Mouse (Mus musculus) MEL (cell line): Measurements from ENCODE around the gene Pbp2. TPM values are rescaled to one million over a fixed set of nuclear protein-coding genes. Genes with fewer than 3 reads are reported as not detected.

Experiments used
- DNase-seq: peaks from one replicate; pipeline ENCODE4 v3.0.0; 2011; ENCODE audit warnings: low read depth, low spot score
- H3K27ac ChIP-seq: 2 replicates; pipeline ENCODE4 v1.5.1; 2012; ENCODE audit warnings: low read depth, mild to moderate bottlenecking, control low read depth, low read length, moderate library complexity; ENCODE audit not compliant: control insufficient read depth
- H3K27me3 ChIP-seq, 2 experiments: fragments of 150-350 bp in 1 of 2; sonication (generic) in 1 of 2; 2 replicates each; pipeline ENCODE4 v1.6.1; 2012; ENCODE audit warnings: low read length in 2 of 2, mild to moderate bottlenecking in 2 of 2, improper control_type of control experiment in 1 of 2, moderate library complexity in 1 of 2; ENCODE audit not compliant: insufficient read depth in 2 of 2, control insufficient read depth in 1 of 2
- H3K36me3 ChIP-seq, 2 experiments: 2 replicates each; pipeline ENCODE4 v1.6.1; 2012 to 2014; ENCODE audit warnings: low read length in 2 of 2, improper control_type of control experiment in 1 of 2, inconsistent platforms in 1 of 2, mild to moderate bottlenecking in 1 of 2; ENCODE audit not compliant: insufficient read depth in 2 of 2, control insufficient read depth in 1 of 2
- H3K4me1 ChIP-seq, 2 experiments: fragments of 150-350 bp in 1 of 2; sonication (generic) in 1 of 2; 2 replicates each; pipeline ENCODE4 v1.6.1; 2012; ENCODE audit warnings: low read length in 2 of 2, improper control_type of control experiment in 1 of 2, mild to moderate bottlenecking in 1 of 2; ENCODE audit not compliant: insufficient read depth in 2 of 2, control insufficient read depth in 1 of 2
- H3K4me3 ChIP-seq, 2 experiments: fragments of 150-350 bp in 1 of 2; sonication (generic) in 1 of 2; 2 replicates each; pipeline ENCODE4 v1.5.1; 2012; ENCODE audit warnings: low read depth in 2 of 2, low read length in 2 of 2, mild to moderate bottlenecking in 2 of 2, moderate library complexity in 2 of 2, control low read depth in 1 of 2, improper control_type of control experiment in 1 of 2; ENCODE audit not compliant: control insufficient read depth in 1 of 2, insufficient read depth in 1 of 2
- H3K79me2 ChIP-seq: 2 replicates; pipeline ENCODE4 v1.6.1; 2012; ENCODE audit warnings: mild to moderate bottlenecking, low read length, moderate library complexity; ENCODE audit not compliant: control insufficient read depth, poor library complexity, insufficient read depth
- H3K9ac ChIP-seq: 2 replicates; pipeline ENCODE4 v1.6.1; 2012; ENCODE audit warnings: low read depth, mild to moderate bottlenecking, control low read depth, low read length, moderate library complexity; ENCODE audit not compliant: control insufficient read depth, poor library complexity, severe bottlenecking
- H3K9me3 ChIP-seq: fragments of 150-350 bp; sonication (generic); replicated peaks from 2 replicates; pipeline ENCODE4 v1.6.1; 2012; ENCODE audit warnings: mild to moderate bottlenecking, low read length, improper control_type of control experiment, moderate library complexity; ENCODE audit not compliant: insufficient read depth
- CHD1 ChIP-seq: IDR thresholded peaks from 2 replicates; pipeline ENCODE4 v1.6.1; 2012; ENCODE audit warnings: low read depth, mild to moderate bottlenecking, inconsistent platforms, low read length, improper control_type of control experiment
- E2F4 ChIP-seq: IDR thresholded peaks from 2 replicates; pipeline ENCODE4 v1.6.1; 2011; ENCODE audit warnings: low read depth, low read length, improper control_type of control experiment, borderline replicate concordance
- EP300 ChIP-seq, 2 experiments: IDR thresholded peaks; 2 replicates each; pipeline ENCODE4 v1.6.1; 2011; ENCODE audit warnings: improper control_type of control experiment in 2 of 2, low read length in 2 of 2, low read depth in 1 of 2, mild to moderate bottlenecking in 1 of 2
- ETS1 ChIP-seq: IDR thresholded peaks from 2 replicates; pipeline ENCODE4 v1.6.1; 2012; ENCODE audit warnings: low read depth, mild to moderate bottlenecking, inconsistent platforms, low read length, improper control_type of control experiment, moderate library complexity
- GABPA ChIP-seq: IDR thresholded peaks from 2 replicates; pipeline ENCODE4 v1.6.1; 2012; ENCODE audit warnings: low read depth, mild to moderate bottlenecking, inconsistent platforms, low read length, improper control_type of control experiment, moderate library complexity
- GATA1 ChIP-seq: IDR thresholded peaks from 2 replicates; pipeline ENCODE4 v1.6.1; 2011; ENCODE audit warnings: low read depth, low read length, improper control_type of control experiment
- KAT2A ChIP-seq: conservative IDR thresholded peaks from 2 replicates; pipeline ENCODE4 v1.6.1; 2012; ENCODE audit warnings: low read depth, low read length, improper control_type of control experiment, inconsistent platforms
- MAFK ChIP-seq: IDR thresholded peaks from 2 replicates; pipeline ENCODE4 v1.6.1; 2011; ENCODE audit warnings: low read depth, mild to moderate bottlenecking, low read length, improper control_type of control experiment, borderline replicate concordance
- MEF2A ChIP-seq: IDR thresholded peaks from 2 replicates; pipeline ENCODE4 v1.6.1; 2014; ENCODE audit warnings: low read depth, mild to moderate bottlenecking, inconsistent platforms, low read length, improper control_type of control experiment; ENCODE audit not compliant: poor library complexity, insufficient replicate concordance, severe bottlenecking; ENCODE audit errors: extremely low read depth
- MXI1 ChIP-seq: IDR thresholded peaks from 2 replicates; pipeline ENCODE4 v1.6.1; 2011; ENCODE audit warnings: mild to moderate bottlenecking, low read depth, low read length, improper control_type of control experiment
- MYB ChIP-seq: IDR thresholded peaks from 2 replicates; pipeline ENCODE4 v1.6.1; 2011; ENCODE audit warnings: mild to moderate bottlenecking, low read depth, low read length, improper control_type of control experiment
- MYC ChIP-seq: IDR thresholded peaks from 2 replicates; pipeline ENCODE4 v1.6.1; 2011; ENCODE audit warnings: low read depth, mild to moderate bottlenecking, low read length, improper control_type of control experiment, moderate library complexity
- NELFE ChIP-seq: IDR thresholded peaks from 2 replicates; pipeline ENCODE4 v1.6.1; 2011; ENCODE audit warnings: low read depth, low read length, improper control_type of control experiment
- NRF1 ChIP-seq: IDR thresholded peaks from 2 replicates; pipeline ENCODE4 v1.6.1; 2014; ENCODE audit warnings: low read depth, mild to moderate bottlenecking, inconsistent platforms, low read length, improper control_type of control experiment, moderate library complexity; ENCODE audit not compliant: poor library complexity, insufficient read depth, severe bottlenecking
- POLR2A ChIP-seq, 2 experiments: IDR thresholded peaks; 2 replicates each; pipeline ENCODE4 v1.6.1; 2011 to 2012; ENCODE audit warnings: low read length in 2 of 2, mild to moderate bottlenecking in 2 of 2, control low read depth in 1 of 2, improper control_type of control experiment in 1 of 2, low read depth in 1 of 2, moderate library complexity in 1 of 2; ENCODE audit not compliant: control insufficient read depth in 1 of 2, insufficient read depth in 1 of 2, poor library complexity in 1 of 2
- POLR2AphosphoS2 ChIP-seq: IDR thresholded peaks from 2 replicates; pipeline ENCODE4 v1.6.1; 2011; ENCODE audit warnings: low read length, improper control_type of control experiment
- POLR2AphosphoS5 ChIP-seq: IDR thresholded peaks from 2 replicates; pipeline ENCODE4 v1.6.1; 2012; ENCODE audit warnings: low read depth, borderline replicate concordance, mild to moderate bottlenecking, inconsistent platforms, low read length, moderate library complexity, mixed read lengths
- RCOR1 ChIP-seq: IDR thresholded peaks from 2 replicates; pipeline ENCODE4 v1.6.1; 2012; ENCODE audit warnings: low read depth, mild to moderate bottlenecking, inconsistent platforms, low read length, improper control_type of control experiment
- SIN3A ChIP-seq: IDR thresholded peaks from 2 replicates; pipeline ENCODE4 v1.6.1; 2012; ENCODE audit warnings: low read length, improper control_type of control experiment, inconsistent platforms
- TAL1 ChIP-seq: IDR thresholded peaks from 2 replicates; pipeline ENCODE4 v1.6.1; 2012; ENCODE audit warnings: mild to moderate bottlenecking, inconsistent platforms, low read length, moderate library complexity, mixed read lengths
- TCF12 ChIP-seq: IDR thresholded peaks from 2 replicates; pipeline ENCODE4 v1.6.1; 2014; ENCODE audit warnings: low read depth, mild to moderate bottlenecking, inconsistent platforms, low read length, improper control_type of control experiment, moderate library complexity
- USF1 ChIP-seq: IDR thresholded peaks from 2 replicates; pipeline ENCODE4 v1.6.1; 2014; ENCODE audit warnings: low read depth, mild to moderate bottlenecking, inconsistent platforms, low read length, improper control_type of control experiment, moderate library complexity
- ZMIZ1 ChIP-seq: IDR thresholded peaks from 2 replicates; pipeline ENCODE4 v1.6.1; 2012; ENCODE audit warnings: low read depth, mild to moderate bottlenecking, inconsistent platforms, low read length, improper control_type of control experiment, moderate library complexity
- ZNF384 ChIP-seq: IDR thresholded peaks from 2 replicates; pipeline ENCODE4 v1.6.1; 2012; ENCODE audit warnings: low read depth, mild to moderate bottlenecking, inconsistent platforms, low read length, improper control_type of control experiment
- polyA plus RNA-seq, 2 experiments: library from polyadenylated mRNA; stranded (reverse) in 1 of 2; unstranded in 1 of 2; fragments of >175 nt in 1 of 2; fragments of >200 nt in 1 of 2; gene quantifications; 2 replicates each; pipeline versions ENCODE4 v1.2.1 to v1.2.4; 2012; ENCODE audit warnings: low replicate concordance in 2 of 2, low read depth in 1 of 2; ENCODE audit not compliant: insufficient read length in 2 of 2, insufficient read depth in 1 of 2, missing spikeins in 1 of 2
- total RNA-seq: library from RNA; depleted of rRNA; stranded (reverse); fragments of 300-350 nt; gene quantifications from 2 replicates; pipeline ENCODE4 v1.2.3, GENCODE M21; 2012

Pbp2 gene
- total and polyA plus RNA-seq, 3 experiments, result not detected

GRCm38 (mm10) chr6:135295082-135295861 lies 14.9 kb downstream of the Pbp2 start:
- Histone ChIP-seq H3K9me3 (no peaks in the 10 kb centered on the region), H3K4me3 (no peak overlapping the region), H3K36me3 (peaks cover 0 to 4% of the 10 kb centered on the region in 2 experiments; a peak in 1 of 4 replicates)
- TF ChIP-seq MXI1 (no peak), TAL1 (no peak), CHD1 (no peak), MEF2A (no peak), E2F4 (no peak), GATA1 (no peak), POLR2A (IDR thresholded peaks at IDR 0.05; ENCODE audit: control insufficient read depth in 1 of 2, insufficient read depth in 1 of 2, low read depth in 1 of 2, low read length in 2 of 2, poor library complexity in 1 of 2) (no peak), MAFK (no peak), EP300 (IDR thresholded peaks at IDR 0.05; ENCODE audit: low read depth in 1 of 2, low read length in 2 of 2) (no peak), POLR2AphosphoS2 (no peak), GABPA (no peak), KAT2A (no peak), ZMIZ1 (no peak), MYB (no peak), ETS1 (no peak), NELFE (no peak), MYC (no peak), NRF1 (no peak)
- TF ChIP-seq, all 39 proteins: peak for 0
- no peaks in the 10 kb centered on the region; the same call in 1 of the 2 replicates for H3K79me2 ChIP-seq
- peaks cover 2 to 3% of the 10 kb centered on the region in 2 experiments; a peak in 2 of 4 replicates for H3K27me3 ChIP-seq
- H3K27ac ChIP-seq, result no peak overlapping the region
- no peak for DNase-seq
- peaks cover 0 to 6% of the 10 kb centered on the region in 2 experiments; a peak in 1 of 4 replicates for H3K4me1 ChIP-seq
- no peak overlapping the region for H3K9ac ChIP-seq

DNA sequence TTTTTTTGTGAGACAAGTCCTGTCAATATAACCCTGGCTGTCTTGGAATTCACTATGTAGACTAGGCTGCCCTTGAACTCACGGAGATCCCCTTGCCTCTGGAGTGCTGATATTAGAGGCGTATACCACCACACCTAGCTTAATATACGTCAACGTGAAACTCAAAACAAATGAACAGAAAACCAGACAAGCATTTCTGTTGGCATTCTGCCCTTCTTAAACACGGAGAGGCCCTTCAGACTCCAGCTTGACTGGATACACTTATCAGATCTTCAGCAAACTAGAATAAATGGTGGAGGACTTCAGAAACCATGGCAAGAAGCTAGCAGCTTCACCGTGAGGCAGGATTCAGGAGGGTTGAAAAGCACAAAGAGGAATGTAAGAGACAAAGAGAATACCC lies 16.1 kb downstream of the Pbp2 start:
- Histone ChIP-seq H3K4me1 (peaks cover 0 to 6% of the 10 kb centered on the region in 2 experiments; a peak in 1 of 4 replicates), H3K4me3 (no peak overlapping the region), H3K9me3 (no peaks in the 10 kb centered on the region), H3K79me2 (no peaks in the 10 kb centered on the region; the same call in 1 of the 2 replicates), H3K9ac (no peak overlapping the region), H3K27ac (no peak overlapping the region), H3K27me3 (peaks cover 2 to 3% of the 10 kb centered on the region in 2 experiments; a peak in 2 of 4 replicates), H3K36me3 (peaks cover 0 to 4% of the 10 kb centered on the region in 2 experiments; a peak in 1 of 4 replicates)
- no peak for DNase-seq
- no peak for TF ChIP-seq E2F4
- no peak for TF ChIP-seq ZNF384
- no peak for TF ChIP-seq GABPA
- no peak for TF ChIP-seq SIN3A
- TF ChIP-seq USF1, result no peak
- no peak for TF ChIP-seq TCF12
- TF ChIP-seq MYB, result no peak
- no peak for TF ChIP-seq POLR2AphosphoS5
- no peak for TF ChIP-seq MYC
- no peak for TF ChIP-seq POLR2AphosphoS2
- no peak for TF ChIP-seq NRF1
- no peak for TF ChIP-seq RCOR1
